Mouse (Mus musculus): ENCODE data around the gene Thyn1. TPM values are rescaled to one million over a fixed set of nuclear protein-coding genes. Genes with fewer than 3 reads are reported as not detected.

The Thyn1 gene
- total and polyA plus RNA-seq, 2 experiments from 2014 or later, result 68.6 to 140 TPM

DNA sequence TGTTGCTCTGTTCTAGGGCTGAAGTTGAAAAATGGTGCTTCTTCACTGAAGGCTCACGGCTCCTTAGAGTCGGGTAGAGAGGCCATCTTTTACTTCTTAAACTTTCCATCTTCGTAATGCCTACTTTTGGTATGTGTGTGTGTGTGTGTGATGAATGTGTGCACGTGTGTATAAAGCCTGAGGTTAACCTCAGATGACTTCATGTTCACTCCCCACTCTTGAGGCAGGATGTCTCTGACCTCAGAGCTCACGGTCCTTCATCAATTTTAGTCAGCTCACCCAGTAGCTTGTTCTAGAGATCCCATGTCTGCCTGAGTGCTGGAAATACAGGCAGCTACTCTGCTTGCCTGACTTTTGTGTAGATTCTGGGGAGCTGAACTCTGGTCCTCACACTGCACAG, 44.4 kb downstream of the Thyn1 start:
- ATAC-seq (ENCODE audit: low FRiP score) (no peak), DNase-seq (ENCODE audit: low spot score) (no peak)
- Histone ChIP-seq H3K4me3 (ENCODE audit: low read depth, low read length) (no peak overlapping the region), H3K4me1 (ENCODE audit: insufficient read depth, low read length) (no peaks in the 10 kb centered on the region), H3K27me3 (ENCODE audit: insufficient read depth, low read length) (no peaks in the 10 kb centered on the region), H3K4me2 (ENCODE audit: low read depth, low read length, poor library complexity, severe bottlenecking) (no peak overlapping the region), H3K27ac (ENCODE audit: low read depth, low read length) (no peak overlapping the region), H3K9me3 (ENCODE audit: low read length) (no peaks in the 10 kb centered on the region), H3K9ac (replicated peaks; ENCODE audit: low read length, poor library complexity, severe bottlenecking) (no peak overlapping the region), H3K36me3 (ENCODE audit: insufficient read depth, low read length) (peaks cover 55% of the 10 kb centered on the region; the same call in 1 of the 2 replicates)
- WGBS, result 98% methylated on average over 5 of the region's 5 CpGs
- no peak for TF ChIP-seq CTCF (IDR thresholded peaks at IDR 0.05)

DNA sequence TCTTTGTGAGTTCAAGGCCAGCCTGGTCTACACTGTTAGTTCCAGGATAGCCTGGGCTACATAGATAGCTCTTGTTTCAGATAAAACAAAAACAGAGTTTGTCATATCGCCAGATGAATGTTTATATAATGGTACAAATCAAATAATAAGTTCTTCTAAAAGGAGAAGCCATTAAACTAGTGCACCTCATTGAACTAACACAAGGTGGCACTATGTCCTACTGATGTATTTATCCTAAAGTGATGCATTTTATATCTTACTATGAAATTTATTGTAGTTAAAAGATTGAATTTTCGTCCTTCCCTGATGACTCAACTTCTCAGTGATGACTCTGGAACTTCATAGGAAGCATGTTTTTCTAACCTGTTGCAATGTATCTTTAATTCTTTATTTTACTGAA, 50.0 kb downstream of the Thyn1 start:
- ATAC-seq (ENCODE audit: low FRiP score) (no peak), DNase-seq (ENCODE audit: low spot score) (peak; percentile 1)
- H3K4me1 ChIP-seq (ENCODE audit: insufficient read depth, low read length), result no peaks in the 10 kb centered on the region
- H3K4me2 ChIP-seq (ENCODE audit: low read depth, low read length, poor library complexity, severe bottlenecking), result no peak overlapping the region
- TF ChIP-seq CTCF (IDR thresholded peaks at IDR 0.05), result peak; percentile 64
- peaks cover 60% of the 10 kb centered on the region for H3K36me3 ChIP-seq (ENCODE audit: insufficient read depth, low read length)
- H3K9me3 ChIP-seq (ENCODE audit: low read length), result no peaks in the 10 kb centered on the region
- H3K9ac ChIP-seq (replicated peaks; ENCODE audit: low read length, poor library complexity, severe bottlenecking), result no peak overlapping the region
- H3K4me3 ChIP-seq (ENCODE audit: low read depth, low read length), result no peak overlapping the region
- 90% methylated on average over 2 of the region's 2 CpGs for WGBS
- no peaks in the 10 kb centered on the region for H3K27me3 ChIP-seq (ENCODE audit: insufficient read depth, low read length)
- H3K27ac ChIP-seq (ENCODE audit: low read depth, low read length), result no peak overlapping the region

Other genes starting within 250 kb of the Thyn1 start
- 2.8 TPM in 2 replicates for gene Glb1l2, start 193.2 kb upstream of the Thyn1 start, total RNA-seq (2014; rRNA removed)
- 2.2 and 2.6 TPM in 2 replicates for gene Glb1l2, start 193.2 kb upstream of the Thyn1 start, polyA plus RNA-seq (2015; fragmentation: Nextera tagmentation; extraction: Ambion mirVana)
- gene Glb1l3, start 138.8 kb upstream of the Thyn1 start, total RNA-seq (2014; rRNA removed), result not detected in 2 replicates
- gene Glb1l3, start 138.8 kb upstream of the Thyn1 start, polyA plus RNA-seq (2015; fragmentation: Nextera tagmentation; extraction: Ambion mirVana), result not detected in 2 replicates
- gene Gm1110, start 76.6 kb upstream of the Thyn1 start, total RNA-seq (2014; rRNA removed), result 0.38 TPM in 1 of 2 replicates, not detected in the other
- gene Gm1110, start 76.6 kb upstream of the Thyn1 start, polyA plus RNA-seq (2015; fragmentation: Nextera tagmentation; extraction: Ambion mirVana), result not detected in 2 replicates
- gene Acad8, start 144 bp upstream of the Thyn1 start, total RNA-seq (2014; rRNA removed), result 13.9 and 19.7 TPM in 2 replicates
- gene Acad8, start 144 bp upstream of the Thyn1 start, polyA plus RNA-seq (2015; fragmentation: Nextera tagmentation; extraction: Ambion mirVana), result 20.7 and 22.3 TPM in 2 replicates
- gene Vps26b, start 30.4 kb downstream of the Thyn1 start, total RNA-seq (2014; rRNA removed), result 145 and 161 TPM in 2 replicates
- 80.8 and 85.2 TPM in 2 replicates for gene Vps26b, start 30.4 kb downstream of the Thyn1 start, polyA plus RNA-seq (2015; fragmentation: Nextera tagmentation; extraction: Ambion mirVana)
- gene Ncapd3, start 30.5 kb downstream of the Thyn1 start, total RNA-seq (2014; rRNA removed), result 20.2 and 25.4 TPM in 2 replicates
- gene Ncapd3, start 30.5 kb downstream of the Thyn1 start, polyA plus RNA-seq (2015; fragmentation: Nextera tagmentation; extraction: Ambion mirVana), result 7.1 and 7.3 TPM in 2 replicates
- gene Jam3, start 155.7 kb downstream of the Thyn1 start, total RNA-seq (2014; rRNA removed), result 20.6 and 37.3 TPM in 2 replicates
- 28.8 and 29.2 TPM in 2 replicates for gene Jam3, start 155.7 kb downstream of the Thyn1 start, polyA plus RNA-seq (2015; fragmentation: Nextera tagmentation; extraction: Ambion mirVana)